Mouse (Mus musculus) embryo, embryonic 10.5 days (tissue): ENCODE measurements around the gene Agpat4.

Experiments used
- DNase-seq: peaks from one replicate; pipeline ENCODE4 v3.0.0-alpha.2; 2015; ENCODE audit warnings: low spot score

Gene Agpat4

GRCm38 (mm10) chr17:12228471-12228870 is 110.0 kb downstream of the Agpat4 start:
- no peak for DNase-seq

- DNase-seq, result no peak
Measured at GRCm38 (mm10) chr17:12229756-12230155, 111.3 kb downstream of the Agpat4 start.

GRCm38 (mm10) chr17:12230167-12230566 is 111.7 kb downstream of the Agpat4 start:
- DNase-seq, result no peak

- DNase-seq, result no peak
Measured at GRCm38 (mm10) chr17:12231087-12231486, 112.6 kb downstream of the Agpat4 start.

GRCm38 (mm10) chr17:12232724-12233123 is 114.2 kb downstream of the Agpat4 start:
- DNase-seq, result no peak

- no peak for DNase-seq
Measured at GRCm38 (mm10) chr17:12240701-12241100, 122.2 kb downstream of the Agpat4 start.

GRCm38 (mm10) chr17:12249783-12250504 is 131.4 kb downstream of the Agpat4 start:
- no peak for DNase-seq

- no peak for DNase-seq
Measured at GRCm38 (mm10) chr17:12250581-12250980, 132.1 kb downstream of the Agpat4 start.

- DNase-seq, result no peak
Measured at GRCm38 (mm10) chr17:12256142-12256541, 137.6 kb downstream of the Agpat4 start.

- no peak for DNase-seq
Measured at GRCm38 (mm10) chr17:12258517-12258916, 140.0 kb downstream of the Agpat4 start.

GRCm38 (mm10) chr17:12259957-12260356 is 141.5 kb downstream of the Agpat4 start:
- DNase-seq, result no peak

- DNase-seq, result no peak
Measured at GRCm38 (mm10) chr17:12261376-12261775, 142.9 kb downstream of the Agpat4 start.

- peak; percentile 10 for DNase-seq
Measured at GRCm38 (mm10) chr17:12261887-12262286, 143.4 kb downstream of the Agpat4 start.

- DNase-seq, result no peak
Measured at GRCm38 (mm10) chr17:12262851-12263250, 144.3 kb downstream of the Agpat4 start.

GRCm38 (mm10) chr17:12263787-12264186 is 145.3 kb downstream of the Agpat4 start:
- no peak for DNase-seq

- DNase-seq, result no peak
Measured at GRCm38 (mm10) chr17:12264293-12264692, 145.8 kb downstream of the Agpat4 start.

- DNase-seq, result peak; percentile 55
Measured at GRCm38 (mm10) chr17:12265969-12266925, 147.7 kb downstream of the Agpat4 start.

GRCm38 (mm10) chr17:12268091-12268490 is 149.6 kb downstream of the Agpat4 start:
- no peak for DNase-seq

GRCm38 (mm10) chr17:12268538-12268937 is 150.0 kb downstream of the Agpat4 start:
- no peak for DNase-seq
